Mouse (Mus musculus) small intestine, adult 2 months (tissue): ENCODE results near the gene Nynrin.

Experiments
- CTCF ChIP-seq: fragments of 200-500 bp; IDR thresholded peaks from 2 replicates; pipeline ENCODE4 v1.5.1; 2012; ENCODE audit warnings: low read depth, mild to moderate bottlenecking, control low read depth, inconsistent platforms, low read length, moderate library complexity, mixed read lengths; ENCODE audit not compliant: insufficient replicate concordance, insufficient read length; ENCODE audit errors: extremely low read depth
- POLR2A ChIP-seq: fragments of 200-500 bp; IDR thresholded peaks from 2 replicates; pipeline ENCODE4 v1.6.1; 2012; ENCODE audit warnings: low read depth, mild to moderate bottlenecking, control low read depth, inconsistent platforms, low read length, moderate library complexity

GRCm38 (mm10) chr14:55830331-55830730 lies 23.5 kb upstream of the Nynrin start:
- TF ChIP-seq CTCF = no peak
- TF ChIP-seq POLR2A = no peak
